Mouse (Mus musculus) Patski (cell line): Measurements from ENCODE around the gene Gm6020. TPM values are rescaled to one million over a fixed set of nuclear protein-coding genes. Genes with fewer than 3 reads are reported as not detected.
"Not testable (repeated sequence)": the region's sequence is repeated elsewhere in the genome, so short reads cannot be mapped to it uniquely, and the experiment has no call there.

ENCODE experiments used
- ATAC-seq: fragments of 100-300 bp; one replicate; pipeline ENCODE4 v1.8.0; 2021
- CTCF ChIA-PET: fragments of 350-600 bp; sonication (Branson Sonifier 250); formaldehyde crosslinking; loops from one replicate; lab custom pipeline; 2022; ENCODE audit warnings: inconsistent platforms; lab: Charles Lee
- POLR2A ChIA-PET: fragments of 350-600 bp; sonication (Branson Sonifier 250); formaldehyde crosslinking; loops from one replicate; lab custom pipeline; 2022; ENCODE audit warnings: antibody characterized with exemption, inconsistent platforms; lab: Charles Lee
- DNase-seq: peaks from one replicate; pipeline ENCODE4 v3.0.0-alpha.2; 2011; ENCODE audit warnings: low read depth, low spot score
- H3K27me3 ChIP-seq: fragments of 371-371 bp; one replicate; pipeline ENCODE4 v1.5.1; 2021
- CTCF ChIP-seq: fragments of 100-300 bp; IDR thresholded peaks from one replicate; pipeline ENCODE4 v1.5.1; 2021
- in situ Hi-C: fragments of 300-500 bp; cut with MboI; formaldehyde crosslinking; loops from 3 replicates; pipeline ENCODE4 v1.11.1; 2018; ENCODE audit warnings: low pct_unique_long_range_greater_than_20kb, mixed read lengths
- polyA plus RNA-seq: library from polyadenylated mRNA; unstranded; gene quantifications from one replicate; pipeline ENCODE4 v1.2.3, GENCODE M21; 2021

The Gm6020 gene
- polyA plus RNA-seq, result not detected

GRCm38 (mm10) chr19:61183590-61183989, at the start of gene Gm6020:
TSS of gene Gm6020 (plus strand) at chr19:61183890.
- ATAC-seq, POLR2A ChIA-PET, in situ Hi-C loops, H3K27me3 ChIP-seq, CTCF ChIA-PET, DNase-seq: not testable (repeated sequence)

GRCm38 (mm10) chr19:61138655-61139054, 45.0 kb upstream of the Gm6020 start:
- H3K27me3 ChIP-seq, result no peaks in the 10 kb centered on the region
- DNase-seq, result no peak
- no peak for TF ChIP-seq CTCF
- CTCF ChIA-PET, result no interaction called here
- POLR2A ChIA-PET, result no interaction called here
- in situ Hi-C loops, result no loop called here
- ATAC-seq, result no peak

- POLR2A ChIA-PET, result no interaction called here
- TF ChIP-seq CTCF, result no peak
- ATAC-seq, result peak; percentile 100
- in situ Hi-C loops, result no loop called here
- no peaks in the 10 kb centered on the region for H3K27me3 ChIP-seq
- peak; percentile 79 for DNase-seq
- CTCF ChIA-PET, result no interaction called here
Measured at GRCm38 (mm10) chr19:61140342-61141206, 43.1 kb upstream of the Gm6020 start, which contains the start of gene Zfp950. TSS of gene Zfp950 (minus strand) at chr19:61140840.

- POLR2A ChIA-PET, result interaction anchor here (0.6 kb wide), 1 partner anchor 25 kb away, joined by 3 read pairs; no protein-coding TSS in a partner anchor
- in situ Hi-C loops, result no loop called here
- no peaks in the 10 kb centered on the region for H3K27me3 ChIP-seq
- DNase-seq (no peak), ATAC-seq (no peak)
- CTCF ChIA-PET, result no interaction called here
- no peak for TF ChIP-seq CTCF
Measured at GRCm38 (mm10) chr19:61141299-61141698, 42.4 kb upstream of the Gm6020 start.

- POLR2A ChIA-PET, result no interaction called here
- H3K27me3 ChIP-seq, result peaks cover 3% of the 10 kb centered on the region
- in situ Hi-C loops, result no loop called here
- TF ChIP-seq CTCF, result no peak
- CTCF ChIA-PET, result no interaction called here
- ATAC-seq, result peak; percentile 44
- DNase-seq, result no peak
Measured at GRCm38 (mm10) chr19:61151372-61151700, 32.4 kb upstream of the Gm6020 start.

GRCm38 (mm10) chr19:61151701-61152420, 31.8 kb upstream of the Gm6020 start:
- TF ChIP-seq CTCF, result no peak
- ATAC-seq (peak; percentile 31), DNase-seq (no peak)
- CTCF ChIA-PET, result no interaction called here
- peaks cover 3% of the 10 kb centered on the region for H3K27me3 ChIP-seq
- in situ Hi-C loops, result no loop called here
- POLR2A ChIA-PET, result no interaction called here

GRCm38 (mm10) chr19:61175756-61176324, 7.8 kb upstream of the Gm6020 start, which contains the start of gene Gm7102:
TSS of gene Gm7102 (minus strand) at chr19:61176309.
- DNase-seq (no peak), ATAC-seq (no peak)
- POLR2A ChIA-PET, result no interaction called here

GRCm38 (mm10) chr19:61199316-61199715, 15.6 kb downstream of the Gm6020 start:
- ChIA-PET POLR2A (no interaction called here), CTCF (interaction anchor here (0.6 to 2.1 kb wide), 6 partner anchors 9 to 90 kb away, joined by 3 to 9 read pairs (median 6); no protein-coding TSS in a partner anchor)
- DNase-seq, result no peak
- H3K27me3 ChIP-seq, result peaks cover 16% of the 10 kb centered on the region
- no peak for ATAC-seq
- in situ Hi-C loops, result no loop called here
- no peak for TF ChIP-seq CTCF

More at GRCm38 (mm10) chr19:61175756-61176324, 7.8 kb upstream of the Gm6020 start, which contains the start of gene Gm7102:
- in situ Hi-C loops, result no loop called here
- H3K27me3 ChIP-seq, result no peaks in the 10 kb centered on the region
- CTCF ChIA-PET, result no interaction called here
- TF ChIP-seq CTCF, result no peak

GRCm38 (mm10) chr19:61199836-61200235, 16.1 kb downstream of the Gm6020 start:
- TF ChIP-seq CTCF, result no peak
- H3K27me3 ChIP-seq, result peaks cover 21% of the 10 kb centered on the region
- CTCF ChIA-PET, result interaction anchor here (0.6 to 2.1 kb wide), 6 partner anchors 10 to 90 kb away, joined by 3 to 9 read pairs (median 6); no protein-coding TSS in a partner anchor
- in situ Hi-C loops, result no loop called here
- DNase-seq (no peak), ATAC-seq (no peak)
- POLR2A ChIA-PET, result no interaction called here

- POLR2A ChIA-PET, DNase-seq, in situ Hi-C loops, ATAC-seq, CTCF ChIA-PET: not testable (repeated sequence)
- H3K27me3 ChIP-seq, result peaks cover 19% of the 10 kb centered on the region
Measured at GRCm38 (mm10) chr19:61207506-61207905, 23.8 kb downstream of the Gm6020 start.
